Mouse (Mus musculus) CH12.LX (cell line): ENCODE data around the gene Glt8d2.

Experiments
- EP300 ChIP-seq: IDR thresholded peaks from 2 replicates; pipeline ENCODE4 v1.6.1; 2011; ENCODE audit warnings: low read length, improper control_type of control experiment
- MAX ChIP-seq: IDR thresholded peaks from 2 replicates; pipeline ENCODE4 v1.6.1; 2011; ENCODE audit warnings: low read length, improper control_type of control experiment

- TF ChIP-seq MAX (no peak), EP300 (no peak)
Measured at GRCm38 (mm10) chr10:82663289-82663688, 27.2 kb downstream of the Glt8d2 start.
